Mouse (Mus musculus): ENCODE measurements around the gene Mfsd4b1.

GRCm38 (mm10) chr10:39986466-39986865 lies 38.6 kb downstream of the Mfsd4b1 start, which contains the start of gene Mfsd4b5:
- TF ChIP-seq EP300 (IDR thresholded peaks at IDR 0.05; ENCODE audit: low read depth in 1 of 2, low read length in 2 of 2) (no peak), CTCF (IDR thresholded peaks at IDR 0.05 in 2 of 3, conservative IDR thresholded peaks at IDR 0.05 in 1 of 3; ENCODE audit: control insufficient read depth in 1 of 3, insufficient read depth in 1 of 3, low read depth in 2 of 3, low read length in 3 of 3, poor library complexity in 1 of 3, severe bottlenecking in 1 of 3) (no peak), ZNF384 (IDR thresholded peaks at IDR 0.05; ENCODE audit: low read depth, low read length) (no peak), NRF1 (IDR thresholded peaks at IDR 0.05; ENCODE audit: insufficient read depth, low read depth, low read length, poor library complexity, severe bottlenecking) (no peak), POLR2AphosphoS5 (IDR thresholded peaks at IDR 0.05; ENCODE audit: borderline replicate concordance, low read depth, low read length) (no peak)
